Mouse (Mus musculus): ENCODE measurements around the gene Hoxa10. TPM values are rescaled to one million over a fixed set of nuclear protein-coding genes. Genes with fewer than 3 reads are reported as not detected.

The Hoxa10 gene
- polyA plus RNA-seq, 2 experiments = 0.04 TPM; not detected in 1

DNA sequence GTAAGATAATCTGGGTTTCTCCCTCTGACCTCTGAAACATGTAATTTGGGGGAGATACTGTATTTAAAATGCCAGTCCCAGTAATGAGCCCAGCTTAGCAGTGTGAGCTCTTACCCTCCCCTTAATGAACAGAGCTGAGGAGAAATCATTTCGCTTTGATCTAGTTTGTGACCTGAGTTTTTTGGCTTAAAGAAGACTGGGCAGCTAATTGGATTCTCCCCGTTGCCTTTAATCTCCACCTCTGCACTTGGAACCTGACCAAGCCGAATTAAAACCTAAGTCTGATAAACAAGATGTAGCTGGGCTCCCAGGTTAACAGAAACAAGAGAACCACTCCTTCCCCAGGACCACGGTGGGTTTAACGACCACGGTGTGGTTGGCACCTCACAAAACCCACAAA is 35.7 kb upstream of the Hoxa10 start:
- WGBS (ENCODE audit: insufficient replicate concordance) = 5% methylated on average over 6 of the region's 6 CpGs
- Histone ChIP-seq H3K36me3 (replicated peaks; ENCODE audit: control insufficient read depth, insufficient read depth, low read depth) (no peaks in the 10 kb centered on the region), H3K27me3 (ENCODE audit: control insufficient read depth, insufficient read depth, low read length) (peaks cover 58% of the 10 kb centered on the region), H3K27ac (no peak overlapping the region), H3K9me3 (ENCODE audit: control insufficient read depth, low read length) (no peaks in the 10 kb centered on the region), H3K4me3 (ENCODE audit: insufficient read depth in 1 of 2, low read depth in 2 of 2, low read length in 2 of 2) (no peak overlapping the region), H3K4me2 (ENCODE audit: low read depth) (no peak overlapping the region), H3K4me1 (replicated peaks; ENCODE audit: control insufficient read depth in 2 of 2, insufficient read depth in 2 of 2, low read length in 1 of 2) (no peaks in the 10 kb centered on the region), H3K9ac (replicated peaks) (no peak overlapping the region)
- ATAC-seq (ENCODE audit: insufficient read depth) (no peak), DNase-seq (ENCODE audit: low read depth in 3 of 3, low spot score in 3 of 3) (no peak)
- TF ChIP-seq EP300 (IDR thresholded peaks at IDR 0.05; ENCODE audit: low read depth) = no peak
- TF ChIP-seq CTCF (IDR thresholded peaks at IDR 0.05; ENCODE audit: low read depth) = no peak

DNA sequence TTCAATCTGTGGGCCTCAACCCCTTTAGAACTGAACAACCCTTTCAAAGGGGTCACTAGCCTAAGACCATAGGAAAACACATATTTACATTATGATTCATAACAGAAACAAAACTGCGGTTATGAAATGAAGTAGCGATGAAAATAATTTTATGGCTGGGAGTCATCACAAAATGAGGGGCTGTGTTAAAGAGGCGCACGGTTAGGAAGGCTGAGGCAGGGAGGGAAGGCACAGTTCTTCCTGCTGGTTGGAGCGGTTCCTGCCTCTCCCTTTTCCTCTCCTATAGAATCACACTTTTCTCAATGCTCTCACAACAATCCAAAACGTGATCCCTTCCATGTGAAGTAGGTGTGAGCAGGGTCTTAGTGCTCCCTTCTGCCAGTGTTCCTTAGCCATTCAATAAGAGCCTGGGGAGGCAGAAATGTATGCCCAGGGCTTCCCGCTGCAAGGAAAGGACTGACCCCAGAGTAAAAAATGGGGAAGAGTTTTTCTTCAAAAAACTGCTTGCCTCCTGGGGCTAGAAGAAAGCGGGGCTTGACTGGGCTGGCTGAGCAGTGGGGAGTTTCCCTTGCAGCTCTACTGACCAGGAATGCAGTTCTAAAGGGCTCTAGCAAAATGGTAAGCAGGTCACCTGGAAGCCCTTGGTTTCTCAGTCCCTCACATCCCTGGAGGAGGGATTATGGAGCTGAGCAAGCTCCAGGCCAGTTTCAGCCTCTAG is 35.1 kb upstream of the Hoxa10 start:
- Histone ChIP-seq H3K4me1 (replicated peaks; ENCODE audit: control insufficient read depth in 2 of 2, insufficient read depth in 2 of 2, low read length in 1 of 2) (no peaks in the 10 kb centered on the region), H3K36me3 (replicated peaks; ENCODE audit: control insufficient read depth, insufficient read depth, low read depth) (no peaks in the 10 kb centered on the region), H3K4me2 (ENCODE audit: low read depth) (no peak overlapping the region), H3K9me3 (ENCODE audit: control insufficient read depth, low read length) (no peaks in the 10 kb centered on the region), H3K4me3 (ENCODE audit: insufficient read depth in 1 of 2, low read depth in 2 of 2, low read length in 2 of 2) (no peak overlapping the region), H3K9ac (replicated peaks) (no peak overlapping the region), H3K27ac (no peak overlapping the region), H3K27me3 (ENCODE audit: control insufficient read depth, insufficient read depth, low read length) (peaks cover 64% of the 10 kb centered on the region)
- TF ChIP-seq EP300 (IDR thresholded peaks at IDR 0.05; ENCODE audit: low read depth) (no peak), CTCF (IDR thresholded peaks at IDR 0.05; ENCODE audit: low read depth) (no peak)
- DNase-seq (ENCODE audit: low read depth in 3 of 3, low spot score in 3 of 3) (no peak), ATAC-seq (ENCODE audit: insufficient read depth) (no peak)
- WGBS (ENCODE audit: insufficient replicate concordance) = 24% methylated on average over 8 of the region's 8 CpGs

DNA sequence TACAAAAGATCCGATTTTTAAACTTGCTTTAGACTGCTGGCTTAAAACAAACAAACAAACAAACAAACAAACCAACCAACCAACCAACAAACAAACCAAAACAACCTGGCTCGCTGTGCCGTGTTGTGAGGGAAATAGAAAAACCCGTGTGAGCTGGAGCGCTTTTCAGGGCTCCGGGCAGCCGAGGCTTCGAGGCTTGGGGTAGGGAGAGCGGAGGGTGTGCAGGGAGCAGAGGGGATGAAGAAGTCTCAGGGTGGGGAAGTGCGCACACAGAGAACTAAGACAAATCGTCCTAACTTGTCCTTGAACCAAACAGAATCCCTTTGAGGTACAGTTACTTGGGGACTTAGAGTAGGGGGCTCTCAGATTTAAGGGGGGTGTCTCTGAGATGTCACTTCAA is 33.9 kb upstream of the Hoxa10 start:
- no peak overlapping the region for H3K9ac ChIP-seq (replicated peaks)
- no peaks in the 10 kb centered on the region for H3K9me3 ChIP-seq (ENCODE audit: control insufficient read depth, low read length)
- H3K27me3 ChIP-seq (ENCODE audit: control insufficient read depth, insufficient read depth, low read length) = peaks cover 75% of the 10 kb centered on the region
- 10% methylated on average over 11 of the region's 11 CpGs for WGBS (ENCODE audit: insufficient replicate concordance)
- ATAC-seq (ENCODE audit: insufficient read depth) (no peak), DNase-seq (ENCODE audit: low read depth in 3 of 3, low spot score in 3 of 3) (no peak)
- no peaks in the 10 kb centered on the region for H3K4me1 ChIP-seq (replicated peaks; ENCODE audit: control insufficient read depth in 2 of 2, insufficient read depth in 2 of 2, low read length in 1 of 2)
- H3K4me3 ChIP-seq (ENCODE audit: insufficient read depth in 1 of 2, low read depth in 2 of 2, low read length in 2 of 2) = no peak overlapping the region
- TF ChIP-seq EP300 (IDR thresholded peaks at IDR 0.05; ENCODE audit: low read depth) (no peak), CTCF (IDR thresholded peaks at IDR 0.05; ENCODE audit: low read depth) (no peak)
- no peak overlapping the region for H3K27ac ChIP-seq
- H3K4me2 ChIP-seq (ENCODE audit: low read depth) = no peak overlapping the region
- no peaks in the 10 kb centered on the region for H3K36me3 ChIP-seq (replicated peaks; ENCODE audit: control insufficient read depth, insufficient read depth, low read depth)

DNA sequence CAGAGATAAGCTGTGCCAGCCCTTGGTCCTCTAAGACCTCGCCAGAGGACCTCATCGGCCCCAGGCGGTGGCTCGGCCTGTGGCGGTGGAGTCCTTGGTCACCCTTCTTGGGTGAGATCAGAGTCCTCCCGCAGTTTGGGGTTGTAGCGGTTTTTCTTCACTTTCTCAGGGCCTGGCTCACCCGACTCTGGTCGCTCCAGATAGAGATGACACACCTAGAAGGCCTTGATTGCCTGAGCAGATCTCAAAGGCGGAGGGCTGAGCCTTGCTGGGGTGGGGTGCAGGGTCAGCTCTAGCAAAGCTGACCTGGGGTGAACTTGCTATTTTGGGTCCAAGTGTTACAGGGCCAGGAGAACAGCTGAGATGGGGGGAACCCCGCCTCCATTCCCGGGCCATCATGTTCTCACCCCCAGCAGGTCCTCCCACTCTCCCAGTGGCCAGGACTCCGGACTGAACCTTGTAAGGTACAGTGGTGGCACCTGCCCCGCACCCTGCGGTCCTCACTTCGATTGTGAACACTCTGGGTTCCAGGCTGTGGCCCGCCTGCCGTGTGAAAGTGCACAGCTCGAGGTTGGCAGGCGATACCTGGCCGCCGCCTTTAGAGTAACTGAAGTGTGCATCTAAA is 33.1 kb upstream of the Hoxa10 start:
- WGBS (ENCODE audit: insufficient replicate concordance) = 5% methylated on average over 22 of the region's 22 CpGs
- H3K27me3 ChIP-seq (ENCODE audit: control insufficient read depth, insufficient read depth, low read length) = peaks cover 84% of the 10 kb centered on the region
- no peaks in the 10 kb centered on the region for H3K36me3 ChIP-seq (replicated peaks; ENCODE audit: control insufficient read depth, insufficient read depth, low read depth)
- no peak overlapping the region for H3K27ac ChIP-seq
- no peak overlapping the region for H3K4me3 ChIP-seq (ENCODE audit: insufficient read depth in 1 of 2, low read depth in 2 of 2, low read length in 2 of 2)
- H3K9me3 ChIP-seq (ENCODE audit: control insufficient read depth, low read length) = no peaks in the 10 kb centered on the region
- no peak for DNase-seq (ENCODE audit: low read depth in 3 of 3, low spot score in 3 of 3)
- no peak for TF ChIP-seq CTCF (IDR thresholded peaks at IDR 0.05; ENCODE audit: low read depth)
- no peak overlapping the region for H3K9ac ChIP-seq (replicated peaks)
- no peak overlapping the region for H3K4me2 ChIP-seq (ENCODE audit: low read depth)
- no peaks in the 10 kb centered on the region for H3K4me1 ChIP-seq (replicated peaks; ENCODE audit: control insufficient read depth in 2 of 2, insufficient read depth in 2 of 2, low read length in 1 of 2)
- ATAC-seq (ENCODE audit: insufficient read depth) = no peak

DNA sequence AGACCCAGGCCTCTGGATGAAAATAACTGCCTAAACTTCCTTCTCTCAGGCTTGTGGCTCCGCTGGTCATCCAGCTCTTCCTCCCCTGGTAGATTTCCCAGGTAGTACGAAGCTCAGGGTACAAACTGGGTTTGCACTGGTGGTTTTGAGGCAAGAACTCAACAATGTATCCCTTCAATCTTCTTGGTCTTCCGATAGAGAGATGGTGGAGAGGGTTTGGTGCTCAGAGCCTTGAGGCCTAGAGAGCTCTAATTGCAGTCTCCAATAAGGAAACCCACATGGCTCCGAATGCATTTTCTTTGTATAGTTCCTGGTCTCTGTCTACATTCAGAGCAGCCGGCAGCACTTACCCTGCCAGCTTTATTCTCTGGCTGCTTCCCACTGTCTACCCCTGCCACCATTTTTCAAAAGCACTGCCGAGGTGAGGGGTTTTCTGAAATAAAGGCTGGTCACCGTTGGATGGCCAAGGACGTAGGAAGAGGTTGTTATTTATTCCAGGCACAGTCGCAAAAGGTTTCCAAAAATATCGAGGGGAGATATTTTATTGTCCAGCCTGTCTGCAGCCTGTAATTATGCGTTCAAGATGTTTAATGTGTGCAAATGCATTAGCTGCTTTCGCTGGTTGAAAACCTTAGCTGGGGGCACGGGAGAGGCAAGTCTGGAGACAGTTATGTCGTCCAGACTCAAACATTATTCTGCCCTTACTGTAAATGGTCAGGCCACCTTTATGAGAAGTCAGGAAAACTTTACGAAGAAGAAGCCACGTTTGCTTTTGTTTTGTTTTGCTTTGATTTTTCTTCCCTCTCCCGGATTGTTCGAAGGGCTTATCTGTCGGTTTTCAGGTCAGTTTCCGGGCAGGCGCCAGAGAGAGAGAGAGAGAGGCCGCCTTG is 32.4 kb upstream of the Hoxa10 start:
- H3K36me3 ChIP-seq (replicated peaks; ENCODE audit: control insufficient read depth, insufficient read depth, low read depth) = no peaks in the 10 kb centered on the region
- ATAC-seq (ENCODE audit: insufficient read depth) = no peak
- TF ChIP-seq CTCF (IDR thresholded peaks at IDR 0.05; ENCODE audit: low read depth) = no peak
- no peak for TF ChIP-seq EP300 (IDR thresholded peaks at IDR 0.05; ENCODE audit: low read depth)
- H3K27me3 ChIP-seq (ENCODE audit: control insufficient read depth, insufficient read depth, low read length) = peaks cover 91% of the 10 kb centered on the region
- no peak for DNase-seq (ENCODE audit: low read depth in 3 of 3, low spot score in 3 of 3)
- no peak overlapping the region for H3K4me2 ChIP-seq (ENCODE audit: low read depth)
- H3K27ac ChIP-seq = no peak overlapping the region
- WGBS (ENCODE audit: insufficient replicate concordance) = 10% methylated on average over 22 of the region's 22 CpGs
- no peaks in the 10 kb centered on the region for H3K9me3 ChIP-seq (ENCODE audit: control insufficient read depth, low read length)
- no peak overlapping the region for H3K4me3 ChIP-seq (ENCODE audit: insufficient read depth in 1 of 2, low read depth in 2 of 2, low read length in 2 of 2)
- no peak overlapping the region for H3K9ac ChIP-seq (replicated peaks)
- no peaks in the 10 kb centered on the region for H3K4me1 ChIP-seq (replicated peaks; ENCODE audit: control insufficient read depth in 2 of 2, insufficient read depth in 2 of 2, low read length in 1 of 2)
